Mouse (Mus musculus) cerebellum, adult 2 months (tissue): Measurements from ENCODE around the gene Iqgap1. TPM values are rescaled to one million over a fixed set of nuclear protein-coding genes. Genes with fewer than 3 reads are reported as not detected.

Experiments
- DNase-seq, 2 experiments: peaks; one replicate each; pipeline ENCODE4 v3.0.0; 2021
- H3K27ac ChIP-seq: fragments of 200-500 bp; 2 replicates; pipeline ENCODE4 v1.5.1; 2012; ENCODE audit warnings: low read length, control low read depth, inconsistent platforms; ENCODE audit not compliant: insufficient read depth
- H3K27me3 ChIP-seq: fragments of 200-500 bp; 2 replicates; pipeline ENCODE4 v1.6.1; 2012; ENCODE audit warnings: inconsistent platforms, mild to moderate bottlenecking, low read length, moderate library complexity; ENCODE audit not compliant: control insufficient read depth, insufficient read depth
- H3K4me1 ChIP-seq: fragments of 200-500 bp; 2 replicates; pipeline ENCODE4 v1.6.1; 2011; ENCODE audit warnings: low read length; ENCODE audit not compliant: control insufficient read depth, insufficient read depth
- H3K4me3 ChIP-seq: fragments of 200-500 bp; replicated peaks from 2 replicates; pipeline ENCODE3; 2011; ENCODE audit warnings: mild to moderate bottlenecking, low read depth, low read length, control low read depth; ENCODE audit not compliant: insufficient read depth
- CTCF ChIP-seq: fragments of 200-500 bp; IDR thresholded peaks from 2 replicates; pipeline ENCODE4 v1.5.1; 2011; ENCODE audit warnings: low read depth, mild to moderate bottlenecking, control low read depth, low read length, moderate library complexity, borderline replicate concordance; ENCODE audit not compliant: insufficient read depth
- POLR2A ChIP-seq: fragments of 200-500 bp; IDR thresholded peaks from 2 replicates; pipeline ENCODE4 v1.6.1; 2011; ENCODE audit warnings: low read length, control low read depth, borderline replicate concordance; ENCODE audit not compliant: insufficient read depth
- WGBS: fragments of 180-500 bp; shearing (Covaris S2); methylation state at CpG from one replicate; pipeline ENCODE4 v1.1.7; 2018; 5-methylcytosine and 5-hydroxymethylcytosine counted together
- polyA plus RNA-seq: library from polyadenylated mRNA; depleted of rRNA; stranded (reverse); fragments of >200 nt; gene quantifications from 2 replicates; pipeline ENCODE4 v1.2.3, GENCODE M21; 2012

The Iqgap1 gene
- polyA plus RNA-seq, 1 experiment, result 21.0 TPM

DNA sequence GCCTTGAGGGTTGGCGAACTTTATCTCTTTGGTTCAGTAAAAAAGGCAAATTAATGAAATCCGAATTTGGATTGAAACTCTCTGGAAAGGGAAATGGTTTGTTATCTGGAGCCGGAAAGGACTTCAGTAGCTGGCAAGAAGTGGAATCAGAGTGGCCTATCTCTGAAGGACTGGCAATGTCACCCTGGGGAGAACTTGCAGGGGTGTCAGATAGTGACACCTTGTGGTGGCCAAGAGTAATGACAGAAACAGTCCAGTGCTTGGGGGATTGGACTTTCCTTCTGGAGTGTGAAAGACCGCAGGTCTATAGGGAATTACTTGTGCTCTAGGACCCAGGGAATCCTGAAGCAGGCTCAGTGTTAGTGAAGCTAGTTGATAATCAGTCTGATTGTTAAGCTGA is 23.9 kb upstream of the Iqgap1 start:
- H3K27ac ChIP-seq, result no peak overlapping the region
- 26% methylated on average over 4 of the region's 4 CpGs for WGBS
- peak; percentile 32 to 59 for DNase-seq
- H3K4me3 ChIP-seq, result no peak overlapping the region
- H3K27me3 ChIP-seq, result no peaks in the 10 kb centered on the region
- TF ChIP-seq CTCF (peak; percentile 92), POLR2A (no peak)
- no peaks in the 10 kb centered on the region for H3K4me1 ChIP-seq

DNA sequence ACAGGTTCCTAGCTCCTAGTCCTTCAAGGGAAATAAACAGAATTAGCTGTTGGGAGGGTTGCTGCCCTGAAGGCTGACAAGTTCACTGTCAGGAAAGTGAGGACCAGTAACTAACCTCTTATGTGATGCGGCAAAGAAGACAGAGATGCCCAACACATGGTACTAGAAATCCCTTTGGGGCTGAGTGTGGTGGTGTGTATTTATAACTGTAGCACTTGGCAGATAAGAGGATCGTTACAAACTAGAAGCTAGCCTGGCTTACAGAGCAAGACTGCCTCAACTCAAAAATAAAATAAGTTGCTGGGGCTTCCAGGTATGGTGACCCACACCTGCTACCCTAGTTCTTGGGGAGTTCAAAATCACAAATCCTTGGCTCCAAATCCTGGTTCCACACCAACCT is 23.5 kb upstream of the Iqgap1 start:
- Histone ChIP-seq H3K4me3 (no peak overlapping the region), H3K27ac (no peak overlapping the region), H3K27me3 (no peaks in the 10 kb centered on the region), H3K4me1 (no peaks in the 10 kb centered on the region)
- no peak for DNase-seq
- WGBS, result 86% methylated on average over 2 of the region's 2 CpGs
- no peak for TF ChIP-seq POLR2A
- TF ChIP-seq CTCF, result no peak

DNA sequence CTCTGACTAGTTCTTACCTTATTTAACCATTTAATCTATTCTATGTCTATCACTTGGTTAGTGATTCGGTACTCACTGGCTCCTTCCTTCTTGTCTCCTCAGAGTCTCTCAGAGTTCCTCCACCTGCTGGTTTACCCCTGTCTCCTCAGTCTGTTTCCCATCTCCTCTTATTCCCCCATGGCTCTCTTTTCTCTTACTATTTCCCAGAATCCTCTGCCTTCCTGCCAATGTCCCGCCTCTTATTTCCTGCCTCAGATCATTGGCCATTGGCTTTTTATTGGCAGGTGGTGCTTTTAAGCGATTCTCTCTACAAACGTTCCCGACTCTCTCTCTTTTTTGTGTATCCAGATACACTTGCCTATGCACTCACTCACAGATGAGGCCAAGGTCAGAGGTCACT is 20.9 kb upstream of the Iqgap1 start:
- Histone ChIP-seq H3K4me1 (no peaks in the 10 kb centered on the region), H3K4me3 (no peak overlapping the region), H3K27me3 (no peaks in the 10 kb centered on the region), H3K27ac (no peak overlapping the region)
- TF ChIP-seq POLR2A (no peak), CTCF (no peak)
- no peak for DNase-seq
- WGBS, result 88% methylated on average over 5 of the region's 5 CpGs

DNA sequence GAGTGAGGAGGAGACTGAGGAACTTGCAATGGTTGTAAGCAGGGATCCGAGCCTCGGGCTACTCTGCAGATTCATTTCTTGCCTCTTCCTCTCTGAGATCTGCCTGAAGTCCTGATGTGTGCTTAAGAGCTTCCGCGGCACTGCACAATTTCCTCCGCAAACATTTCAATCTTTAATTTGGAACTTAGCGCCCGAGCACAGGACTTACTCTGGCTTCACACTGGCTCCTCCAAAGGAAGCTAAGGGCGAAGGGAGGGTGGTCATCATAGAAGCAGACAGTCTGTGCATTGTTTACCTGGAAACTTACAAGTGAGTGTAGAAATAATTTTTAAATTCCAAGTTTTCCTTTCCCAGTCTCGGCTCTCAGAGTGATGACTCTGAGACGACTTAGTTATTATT is 20.5 kb upstream of the Iqgap1 start:
- TF ChIP-seq POLR2A (no peak), CTCF (no peak)
- WGBS, result 90% methylated on average over 10 of the region's 10 CpGs
- DNase-seq, result no peak
- Histone ChIP-seq H3K27ac (no peak overlapping the region), H3K4me3 (no peak overlapping the region), H3K4me1 (no peaks in the 10 kb centered on the region), H3K27me3 (no peaks in the 10 kb centered on the region)

DNA sequence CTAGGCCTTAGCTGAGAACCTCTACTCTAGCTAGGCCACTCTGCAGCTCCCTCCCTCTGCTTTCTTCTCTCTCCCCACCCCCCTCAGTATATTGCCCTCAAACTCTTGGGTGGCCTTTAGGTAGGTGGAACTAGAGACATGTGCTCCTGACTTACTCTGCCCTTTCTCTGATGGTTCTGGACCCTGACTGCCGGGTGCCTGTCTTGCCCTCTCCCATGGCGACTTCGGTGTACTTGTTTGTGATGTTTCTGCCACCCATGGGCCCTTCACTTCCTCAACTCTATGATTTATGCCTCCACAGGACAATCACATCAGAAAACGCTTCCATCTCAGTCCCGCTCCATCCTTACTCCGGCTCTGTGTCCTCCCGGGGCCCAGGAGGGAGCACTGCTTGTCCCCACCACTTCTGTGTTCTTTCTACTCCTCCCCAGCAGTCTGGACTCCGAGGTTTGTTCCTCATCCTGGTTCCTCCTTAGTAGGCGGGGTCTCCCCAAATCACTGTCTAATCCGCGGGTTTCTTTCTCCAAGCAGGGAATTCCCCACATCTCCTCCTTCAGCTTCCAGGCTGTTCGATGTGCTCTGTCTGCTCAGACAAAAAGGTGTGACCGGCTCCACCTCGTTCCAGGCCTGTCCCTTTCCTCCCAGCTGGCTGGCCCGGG is 20.0 kb upstream of the Iqgap1 start:
- DNase-seq, result no peak
- H3K4me1 ChIP-seq, result no peaks in the 10 kb centered on the region
- WGBS, result 78% methylated on average over 15 of the region's 15 CpGs
- TF ChIP-seq CTCF (no peak), POLR2A (no peak)
- no peak overlapping the region for H3K27ac ChIP-seq
- no peaks in the 10 kb centered on the region for H3K27me3 ChIP-seq
- H3K4me3 ChIP-seq, result no peak overlapping the region

DNA sequence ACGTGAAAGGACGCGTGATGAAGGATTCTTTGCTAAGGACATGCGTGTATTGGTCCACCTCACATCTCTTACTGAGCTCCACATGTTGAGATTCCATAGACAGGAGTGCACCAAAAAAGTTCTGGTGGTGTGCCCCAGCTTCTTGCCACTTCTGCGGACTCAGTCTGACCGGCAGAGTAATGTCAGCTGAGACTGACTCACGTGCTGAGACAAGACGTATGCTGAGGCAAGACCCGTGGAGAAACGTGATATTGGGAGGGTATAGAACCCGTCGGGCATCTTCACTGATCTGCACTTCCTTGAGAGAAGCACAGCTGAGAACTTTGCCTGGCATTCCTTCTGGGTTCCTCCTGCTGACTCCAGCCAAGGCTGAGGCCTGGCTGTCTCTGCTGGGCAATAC is 18.9 kb upstream of the Iqgap1 start:
- TF ChIP-seq CTCF (no peak), POLR2A (no peak)
- WGBS, result 93% methylated on average over 12 of the region's 12 CpGs
- no peaks in the 10 kb centered on the region for H3K4me1 ChIP-seq
- no peak overlapping the region for H3K27ac ChIP-seq
- DNase-seq, result no peak
- H3K4me3 ChIP-seq, result no peak overlapping the region
- H3K27me3 ChIP-seq, result no peaks in the 10 kb centered on the region

DNA sequence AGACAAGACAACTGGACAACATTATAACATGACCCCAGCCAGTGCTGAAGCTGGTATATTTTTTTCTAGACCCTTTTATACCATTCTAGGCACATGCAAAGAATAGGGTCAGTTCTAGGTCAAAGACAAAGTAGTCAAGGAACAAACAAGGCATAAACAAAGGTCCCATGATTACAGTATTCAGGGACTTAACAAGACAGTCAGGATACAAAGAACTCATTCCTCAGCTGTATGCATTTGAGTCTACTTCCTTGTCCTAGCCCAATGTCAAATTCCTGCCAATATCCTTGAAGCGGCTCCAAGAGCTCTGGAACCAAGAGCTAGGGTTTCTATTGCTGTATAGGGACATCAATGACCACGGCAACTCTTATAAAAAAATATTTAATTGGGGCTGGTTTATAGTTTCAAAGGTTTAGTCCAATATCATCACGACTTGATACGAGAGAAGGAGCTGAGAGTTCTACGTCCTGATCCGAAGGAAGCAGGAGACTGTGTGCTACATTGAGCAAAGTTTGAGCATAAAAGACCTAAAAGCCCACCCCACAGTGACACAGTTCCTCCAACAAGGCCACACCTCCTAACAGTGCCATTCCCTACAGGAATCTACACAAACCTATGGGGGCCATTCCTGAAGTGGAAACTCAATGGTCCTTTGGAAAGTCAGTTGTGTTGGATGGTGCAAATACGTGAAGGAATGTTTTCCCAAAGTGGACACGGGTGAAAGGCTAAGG is 18.3 kb upstream of the Iqgap1 start:
- no peak overlapping the region for H3K4me3 ChIP-seq
- H3K27me3 ChIP-seq, result no peaks in the 10 kb centered on the region
- no peak for TF ChIP-seq POLR2A
- no peak for TF ChIP-seq CTCF
- no peak for DNase-seq
- 91% methylated on average over 8 of the region's 8 CpGs for WGBS
- H3K27ac ChIP-seq, result no peak overlapping the region
- H3K4me1 ChIP-seq, result no peaks in the 10 kb centered on the region

DNA sequence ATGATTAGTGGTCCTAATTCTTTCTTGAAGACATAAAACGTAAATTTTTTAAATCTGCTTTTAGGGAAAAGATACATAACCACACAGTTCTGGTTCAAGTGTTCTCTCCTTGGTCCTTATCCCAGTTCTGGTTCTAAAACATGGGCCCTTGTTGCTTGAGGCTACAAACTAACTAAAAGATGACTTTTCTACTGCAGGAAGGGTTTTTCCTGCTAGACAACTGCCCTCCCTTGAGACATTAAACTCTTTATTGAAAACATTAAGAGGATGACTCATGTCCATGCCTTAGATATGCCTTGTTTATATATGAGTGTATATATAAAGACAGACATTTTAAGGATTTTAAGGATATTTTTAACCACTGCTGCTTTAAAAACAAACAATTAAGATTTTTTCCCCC is 17.4 kb upstream of the Iqgap1 start:
- 86% methylated on average over 1 of the region's 1 CpGs for WGBS
- DNase-seq, result no peak
- TF ChIP-seq POLR2A, result no peak
- Histone ChIP-seq H3K27me3 (no peaks in the 10 kb centered on the region), H3K4me3 (no peak overlapping the region), H3K27ac (no peak overlapping the region), H3K4me1 (no peaks in the 10 kb centered on the region)
